Mouse (Mus musculus) spleen, adult 2 months (tissue): Measurements from ENCODE around the gene Carns1. TPM values are rescaled to one million over a fixed set of nuclear protein-coding genes. Genes with fewer than 3 reads are reported as not detected.

Experiments used
- DNase-seq, 2 experiments: peaks; one replicate each; pipeline versions ENCODE4 v3.0.0 to v3.0.0-alpha.2; 2012 to 2021; ENCODE audit warnings: low spot score in 2 of 2, low read depth in 1 of 2
- H3K27ac ChIP-seq: fragments of 200-500 bp; 2 replicates; pipeline ENCODE4 v1.5.1; 2012; ENCODE audit warnings: low read length, inconsistent platforms; ENCODE audit not compliant: insufficient read depth
- H3K27me3 ChIP-seq: fragments of 200-500 bp; 2 replicates; pipeline ENCODE4 v1.6.1; 2012; ENCODE audit warnings: mild to moderate bottlenecking, moderate library complexity, low read length, inconsistent platforms; ENCODE audit not compliant: control insufficient read depth, insufficient read depth
- H3K36me3 ChIP-seq: fragments of 200-500 bp; 2 replicates; pipeline ENCODE4 v1.6.1; 2012; ENCODE audit warnings: mild to moderate bottlenecking, low read length, inconsistent platforms; ENCODE audit not compliant: control insufficient read depth, insufficient read depth
- H3K4me1 ChIP-seq: fragments of 200-500 bp; 2 replicates; pipeline ENCODE4 v1.6.1; 2011; ENCODE audit warnings: inconsistent platforms; ENCODE audit not compliant: control insufficient read depth, insufficient read depth, insufficient read length
- H3K4me3 ChIP-seq: fragments of 200-500 bp; 2 replicates; pipeline ENCODE4 v1.5.1; 2011; ENCODE audit warnings: mild to moderate bottlenecking, inconsistent platforms; ENCODE audit not compliant: insufficient read depth, insufficient read length; ENCODE audit errors: extremely low read depth
- CTCF ChIP-seq: fragments of 200-500 bp; IDR thresholded peaks from 2 replicates; pipeline ENCODE4 v1.5.1; 2011; ENCODE audit warnings: mild to moderate bottlenecking, inconsistent platforms; ENCODE audit not compliant: insufficient read depth, insufficient read length, insufficient replicate concordance; ENCODE audit errors: extremely low read depth
- POLR2A ChIP-seq: fragments of 200-500 bp; IDR thresholded peaks from 2 replicates; pipeline ENCODE4 v1.6.1; 2011; ENCODE audit warnings: low read depth, low read length, inconsistent platforms
- WGBS: fragments of 180-500 bp; shearing (Covaris S2); methylation state at CpG from one replicate; pipeline ENCODE4 v1.1.7; 2018; 5-methylcytosine and 5-hydroxymethylcytosine counted together
- polyA plus RNA-seq: library from polyadenylated mRNA; depleted of rRNA; stranded (reverse); fragments of >200 nt; gene quantifications from 2 replicates; pipeline ENCODE4 v1.2.3, GENCODE M21; 2012

Carns1 gene
- polyA plus RNA-seq, 1 experiment: 52.0 TPM

GRCm38 (mm10) chr19:4156771-4157170 is 18.5 kb downstream of the Carns1 start:
- Histone ChIP-seq H3K4me3 (no peak overlapping the region), H3K27ac (no peak overlapping the region; the same call in 1 of the 2 replicates), H3K4me1 (peaks cover 13% of the 10 kb centered on the region; the same call in 1 of the 2 replicates), H3K36me3 (peaks cover 36% of the 10 kb centered on the region), H3K27me3 (no peaks in the 10 kb centered on the region)
- 87% methylated on average over 12 of the region's 12 CpGs for WGBS
- TF ChIP-seq POLR2A (no peak), CTCF (no peak)
- DNase-seq: no peak

- H3K4me3 ChIP-seq: peak overlapping the region; percentile 80
- no peak for DNase-seq
- no peak for TF ChIP-seq CTCF
- no peak for TF ChIP-seq POLR2A
- H3K27me3 ChIP-seq: no peaks in the 10 kb centered on the region
- WGBS: 20% methylated on average over 20 of the region's 20 CpGs
- H3K27ac ChIP-seq: peak overlapping the region; percentile 96
- H3K4me1 ChIP-seq: peaks cover 13% of the 10 kb centered on the region; the same call in 1 of the 2 replicates
- H3K36me3 ChIP-seq: peaks cover 39% of the 10 kb centered on the region
Measured at GRCm38 (mm10) chr19:4156073-4156579, 19.2 kb downstream of the Carns1 start.

- WGBS: 17% methylated on average over 6 of the region's 6 CpGs
- Histone ChIP-seq H3K4me1 (peaks cover 16% of the 10 kb centered on the region; the same call in 1 of the 2 replicates), H3K27me3 (no peaks in the 10 kb centered on the region), H3K36me3 (peaks cover 42% of the 10 kb centered on the region), H3K4me3 (peak overlapping the region; percentile 80), H3K27ac (peak overlapping the region; percentile 96)
- TF ChIP-seq CTCF (no peak), POLR2A (peak; percentile 82)
- DNase-seq: peak in 1 of 2 experiments; percentile 63
Measured at GRCm38 (mm10) chr19:4155223-4156072, 19.8 kb downstream of the Carns1 start.

GRCm38 (mm10) chr19:4154437-4155222 is 20.6 kb downstream of the Carns1 start:
- Histone ChIP-seq H3K36me3 (peaks cover 45% of the 10 kb centered on the region), H3K27ac (peak overlapping the region; percentile 97), H3K4me1 (peaks cover 22% of the 10 kb centered on the region; the same call in 1 of the 2 replicates), H3K27me3 (no peaks in the 10 kb centered on the region), H3K4me3 (peak overlapping the region; percentile 80)
- peak in 1 of 2 experiments; percentile 84 for DNase-seq
- peak; percentile 97 for TF ChIP-seq POLR2A
- TF ChIP-seq CTCF: no peak
- WGBS: 9% methylated on average over 13 of the region's 13 CpGs

GRCm38 (mm10) chr19:4153232-4153654 is 22.0 kb downstream of the Carns1 start, which contains the start of gene Ptprcap:
Ptprcap (plus strand) TSS chr19:4153604.
- Histone ChIP-seq H3K36me3 (peaks cover 42% of the 10 kb centered on the region), H3K4me3 (peak within 1 kb of the TSS; percentile 80), H3K4me1 (peaks cover 25% of the 10 kb centered on the region; the same call in 1 of the 2 replicates), H3K27ac (peak within 1 kb of the TSS; percentile 97), H3K27me3 (no peaks in the 10 kb centered on the region)
- 92% methylated on average over 11 of the region's 11 CpGs for WGBS
- TF ChIP-seq POLR2A (no peak), CTCF (no peak)
- DNase-seq: no peak

GRCm38 (mm10) chr19:4152445-4153231 is 22.6 kb downstream of the Carns1 start:
- no peak for TF ChIP-seq POLR2A
- no peak for TF ChIP-seq CTCF
- Histone ChIP-seq H3K4me3 (no peak overlapping the region), H3K36me3 (peaks cover 42% of the 10 kb centered on the region), H3K27me3 (no peaks in the 10 kb centered on the region), H3K27ac (no peak overlapping the region), H3K4me1 (peaks cover 29% of the 10 kb centered on the region)
- DNase-seq: no peak
- 94% methylated on average over 8 of the region's 8 CpGs for WGBS
